Mouse (Mus musculus) bone marrow, adult 2 months (tissue): ENCODE measurements around the gene Gm9803.

Experiments
- CTCF ChIP-seq: fragments of 200-500 bp; IDR thresholded peaks from 2 replicates; pipeline ENCODE4 v1.5.1; 2011; ENCODE audit warnings: low read length, control low read depth; ENCODE audit not compliant: control insufficient read depth, insufficient read depth
- POLR2A ChIP-seq: fragments of 200-500 bp; IDR thresholded peaks from 2 replicates; pipeline ENCODE4 v1.6.1; 2011; ENCODE audit warnings: low read depth, mild to moderate bottlenecking, control low read depth, low read length, borderline replicate concordance; ENCODE audit not compliant: control insufficient read depth

DNA sequence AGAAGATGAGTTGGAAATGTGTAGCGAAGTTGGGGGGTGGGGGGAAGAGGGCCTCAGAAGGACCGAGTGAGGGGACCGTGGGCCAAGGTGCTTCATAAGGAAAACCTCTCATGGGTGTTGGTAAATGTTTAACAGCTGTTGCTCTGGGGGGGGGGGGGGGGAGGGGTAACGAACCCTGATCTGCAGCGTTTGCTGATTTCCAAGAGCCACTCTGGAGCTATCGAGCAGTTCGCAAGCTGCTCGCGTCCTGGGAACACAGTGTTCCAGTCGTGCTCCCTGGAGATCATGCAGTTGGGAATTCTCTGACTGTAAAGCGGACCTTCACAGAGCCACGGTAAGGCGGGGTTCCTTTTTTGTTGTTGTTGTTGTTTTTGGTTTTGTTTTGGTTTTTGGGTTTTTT, 5.5 kb upstream of the Gm9803 start:
- no peak for TF ChIP-seq POLR2A
- TF ChIP-seq CTCF: no peak
